Mouse (Mus musculus) stomach, adult 2 months (tissue): ENCODE measurements around the gene Ugcg. TPM values are rescaled to one million over a fixed set of nuclear protein-coding genes. Genes with fewer than 3 reads are reported as not detected.

Experiments used
- polyA plus RNA-seq: library from polyadenylated mRNA; depleted of rRNA; stranded (reverse); fragments of >200 nt; gene quantifications from 2 replicates; pipeline ENCODE4 v1.2.3, GENCODE M21; 2012; rRNA removed

Ugcg gene
- polyA plus RNA-seq = 18.6 and 26.5 TPM in 2 replicates

GRCm38 (mm10) chr4:59188802-59189545, at the start of gene Ugcg:
Ugcg (plus strand) TSS chr4:59189257.

Other genes with a start within 250 kb of the Ugcg start
- gene Zkscan16, start 245.6 kb upstream of the Ugcg start, polyA plus RNA-seq = 0.03 TPM in 1 of 2 replicates, not detected in the other
- gene Ptgr1, start 202.1 kb upstream of the Ugcg start, polyA plus RNA-seq = 39.4 and 50.1 TPM in 2 replicates
- 1.3 and 2.0 TPM in 2 replicates for gene Dnajc25, start 194.2 kb upstream of the Ugcg start, polyA plus RNA-seq
- gene Gm20503, start 186.0 kb upstream of the Ugcg start, polyA plus RNA-seq = 0.50 and 1.7 TPM in 2 replicates
- gene Gng10, start 154.2 kb upstream of the Ugcg start, polyA plus RNA-seq = 10.4 and 11.7 TPM in 2 replicates
- gene AI481877, start 50.3 kb upstream of the Ugcg start, polyA plus RNA-seq = 0.03 TPM in 2 replicates
- 1.4 and 1.7 TPM in 2 replicates for gene Susd1, start 249.4 kb downstream of the Ugcg start, polyA plus RNA-seq